Mouse (Mus musculus) monocyte, adult 2 months (primary cell): ENCODE results near the gene Hist1h2bg.
"Not testable (repeated sequence)": the region's sequence is repeated elsewhere in the genome, so short reads cannot be mapped to it uniquely, and the experiment has no call there.

ENCODE experiments used
- DNase-seq, 2 experiments: peaks; one replicate each; pipeline ENCODE4 v3.0.0; 2022; ENCODE audit warnings: low spot score in 2 of 2, low read depth in 1 of 2

The Hist1h2bg gene

GRCm38 (mm10) chr13:23582219-23583056, 11.2 kb downstream of the Hist1h2bg start:
- no peak for DNase-seq

DNA sequence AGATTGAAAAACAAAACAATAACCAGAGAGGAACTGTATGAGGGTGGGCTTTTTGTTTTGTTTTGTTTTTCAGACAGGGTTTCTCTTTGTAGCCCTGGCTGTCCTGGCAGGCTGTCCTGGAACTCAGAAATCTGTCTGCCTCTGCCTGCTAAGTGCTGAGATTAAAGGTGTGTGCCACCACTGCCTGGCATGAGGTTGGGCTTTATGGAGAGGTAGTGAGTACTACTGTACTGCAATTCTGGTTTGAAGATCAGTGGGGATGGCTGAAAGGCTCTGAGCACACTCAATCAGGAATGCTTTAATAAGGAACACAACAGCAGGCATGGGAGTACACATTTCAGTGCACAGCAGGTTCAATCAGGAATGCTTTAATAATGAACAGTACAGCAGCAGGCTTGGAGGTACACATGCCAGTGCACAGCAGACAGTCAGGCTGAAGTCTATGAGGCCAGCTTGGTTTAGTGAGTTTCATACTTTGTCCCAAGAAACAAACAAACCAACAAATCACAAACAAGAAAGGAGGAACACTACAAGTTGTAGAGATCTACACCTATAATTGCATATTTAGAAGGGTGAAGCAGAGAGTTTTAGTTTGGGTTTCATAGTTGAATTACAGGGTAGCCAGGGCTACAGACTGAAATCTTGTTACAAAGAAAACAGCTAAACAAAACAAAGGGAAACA, 12.3 kb downstream of the Hist1h2bg start:
- no peak for DNase-seq

GRCm38 (mm10) chr13:23584331-23584730, 13.1 kb downstream of the Hist1h2bg start:
- DNase-seq, result no peak

- DNase-seq, result peak in 1 of 2 experiments; percentile 69
These were observed 13.8 kb downstream of the Hist1h2bg start for GRCm38 (mm10) chr13:23585029-23585441.

DNA sequence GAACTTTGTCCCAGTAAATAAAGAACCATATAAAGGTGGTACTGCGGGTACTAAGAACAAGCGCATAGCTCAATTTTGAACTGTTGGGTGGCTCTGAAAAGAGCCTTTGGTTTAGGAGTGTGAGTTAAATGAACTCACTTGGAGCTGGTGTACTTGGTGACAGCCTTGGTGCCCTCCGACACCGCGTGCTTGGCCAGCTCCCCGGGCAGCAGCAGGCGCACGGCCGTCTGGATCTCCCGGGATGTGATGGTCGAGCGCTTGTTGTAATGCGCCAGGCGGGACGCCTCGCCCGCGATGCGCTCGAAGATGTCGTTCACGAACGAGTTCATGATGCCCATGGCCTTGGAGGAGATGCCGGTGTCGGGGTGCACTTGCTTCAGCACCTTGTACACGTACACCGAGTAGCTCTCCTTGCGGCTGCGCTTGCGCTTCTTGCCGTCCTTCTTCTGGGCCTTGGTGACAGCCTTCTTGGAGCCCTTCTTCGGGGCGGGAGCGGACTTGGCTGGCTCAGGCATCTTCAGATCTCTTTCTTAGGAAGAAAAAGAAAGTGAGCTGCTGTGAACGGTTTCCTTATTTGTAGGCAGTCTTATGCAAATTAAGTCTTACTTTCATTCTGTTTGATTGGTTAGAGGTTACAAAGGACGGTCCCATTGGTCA, 14.4 kb downstream of the Hist1h2bg start:
- peak; percentile 64 to 66 for DNase-seq

GRCm38 (mm10) chr13:23586099-23586939, 15.1 kb downstream of the Hist1h2bg start:
- DNase-seq, result no peak

- no peak for DNase-seq
These were observed 15.7 kb downstream of the Hist1h2bg start for GRCm38 (mm10) chr13:23586940-23587225.

- no peak for DNase-seq
These were observed 20.0 kb downstream of the Hist1h2bg start for GRCm38 (mm10) chr13:23591206-23591605.

DNA sequence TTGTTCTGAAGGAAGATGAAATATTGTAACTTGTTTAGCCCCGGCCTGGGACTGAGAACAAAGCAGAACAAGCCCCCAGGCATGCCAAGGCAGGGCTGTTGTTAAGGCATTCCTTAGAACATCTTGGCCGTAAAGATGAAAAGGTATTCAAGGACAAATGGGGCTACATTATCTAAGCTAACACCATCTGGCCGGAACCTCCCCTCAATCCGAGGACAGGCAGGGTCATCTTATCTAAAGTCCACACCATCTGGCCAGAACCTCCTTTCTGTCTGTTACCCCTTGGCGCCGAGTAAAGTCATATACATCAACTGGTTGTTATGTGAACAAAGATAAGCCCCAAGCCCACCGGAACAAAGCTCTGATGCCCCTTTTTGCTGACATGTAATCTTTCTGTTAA, 20.7 kb downstream of the Hist1h2bg start:
- not testable (repeated sequence) for DNase-seq

DNA sequence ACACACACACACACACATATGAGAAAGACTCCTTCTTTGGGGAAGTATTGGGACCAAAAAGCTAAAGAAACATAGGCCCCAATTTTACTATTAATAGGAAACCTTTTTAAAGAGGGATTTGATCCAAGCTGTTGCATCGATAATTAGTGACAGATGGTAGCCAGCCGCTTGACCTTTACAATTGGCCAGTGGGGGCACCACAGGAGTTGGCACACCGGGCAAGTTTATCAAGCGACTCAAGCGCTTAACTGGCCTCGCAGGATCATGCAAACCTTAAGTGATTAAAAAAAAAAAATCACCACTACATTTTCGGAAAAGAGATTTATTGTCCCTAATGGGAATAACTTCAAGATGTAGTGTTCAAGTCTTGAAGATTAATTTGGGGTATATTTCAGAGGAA, 21.4 kb downstream of the Hist1h2bg start:
- no peak for DNase-seq

DNA sequence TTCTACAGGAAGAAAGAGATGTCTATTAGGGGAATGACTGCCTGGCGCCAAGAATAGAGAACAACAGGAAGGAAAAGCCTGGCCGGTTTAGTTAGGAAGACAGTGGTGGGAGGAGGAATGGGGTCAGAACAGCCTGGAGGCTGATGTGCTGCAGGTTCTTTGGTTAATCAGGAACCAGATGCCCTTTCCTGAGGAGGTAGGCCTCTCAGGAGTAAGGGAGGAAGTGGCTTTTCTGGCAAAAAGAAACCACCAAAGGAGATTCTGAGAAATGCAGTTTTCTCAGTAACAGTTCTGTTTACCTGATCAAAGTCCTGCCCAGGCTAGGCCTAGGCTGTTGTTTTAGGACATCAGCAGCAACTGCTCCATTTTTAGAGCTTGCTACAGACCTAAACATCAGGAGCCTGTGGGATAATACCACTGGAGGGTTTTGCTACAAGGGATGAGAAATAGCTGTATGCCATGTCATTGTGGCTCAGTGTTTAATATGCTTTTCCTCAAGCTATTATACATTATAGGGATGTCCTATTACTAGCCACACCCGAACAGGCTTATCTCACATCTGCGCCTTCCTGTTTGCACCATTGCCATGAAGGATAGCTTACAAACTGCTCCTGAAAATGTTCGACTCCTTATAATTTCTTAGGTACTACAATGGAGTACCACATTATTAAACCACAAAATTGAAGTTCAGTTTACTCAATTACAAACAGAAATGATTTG, 22.0 kb downstream of the Hist1h2bg start:
- no peak for DNase-seq

GRCm38 (mm10) chr13:23595185-23595584, 24.0 kb downstream of the Hist1h2bg start:
- DNase-seq, result no peak

DNA sequence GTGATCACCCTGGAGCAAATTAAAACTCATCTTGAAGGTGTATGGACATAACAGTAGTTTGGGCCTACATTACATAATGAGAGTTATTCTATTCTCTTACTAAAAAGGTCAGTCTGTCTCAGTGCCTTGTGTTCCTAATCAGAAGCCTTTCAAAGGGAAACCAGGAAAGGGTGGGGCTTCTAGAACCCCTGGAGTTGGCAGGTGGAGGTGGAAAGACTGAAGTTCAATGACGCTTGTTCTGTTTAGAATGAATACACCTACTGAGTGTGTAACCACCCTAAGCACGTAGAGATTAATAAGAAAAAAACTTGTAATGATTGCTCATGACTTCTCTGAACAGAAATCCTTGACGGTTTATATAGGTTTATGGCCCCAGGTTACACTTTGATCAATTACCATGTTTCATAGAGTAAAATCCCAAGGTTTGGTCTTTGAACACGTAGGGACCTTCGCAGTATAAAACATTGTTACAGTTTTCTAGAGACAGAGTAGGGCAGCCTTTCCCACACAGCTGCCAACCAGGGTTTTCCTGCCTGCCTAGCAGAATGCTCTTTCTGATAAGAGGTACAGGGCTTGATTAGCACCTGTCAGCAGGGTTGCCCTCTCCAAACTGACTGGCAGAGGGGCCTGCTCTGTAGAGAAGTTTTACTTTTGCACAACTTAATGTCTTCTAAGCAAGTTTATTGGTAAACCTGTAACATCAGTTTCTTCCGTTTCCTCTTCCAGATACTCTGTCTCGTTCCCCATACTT, 24.6 kb downstream of the Hist1h2bg start:
- no peak for DNase-seq

GRCm38 (mm10) chr13:23597957-23598356, 26.8 kb downstream of the Hist1h2bg start:
- DNase-seq, result peak in 1 of 2 experiments; percentile 70

GRCm38 (mm10) chr13:23603182-23603699, 32.0 kb downstream of the Hist1h2bg start:
- DNase-seq, result no peak

DNA sequence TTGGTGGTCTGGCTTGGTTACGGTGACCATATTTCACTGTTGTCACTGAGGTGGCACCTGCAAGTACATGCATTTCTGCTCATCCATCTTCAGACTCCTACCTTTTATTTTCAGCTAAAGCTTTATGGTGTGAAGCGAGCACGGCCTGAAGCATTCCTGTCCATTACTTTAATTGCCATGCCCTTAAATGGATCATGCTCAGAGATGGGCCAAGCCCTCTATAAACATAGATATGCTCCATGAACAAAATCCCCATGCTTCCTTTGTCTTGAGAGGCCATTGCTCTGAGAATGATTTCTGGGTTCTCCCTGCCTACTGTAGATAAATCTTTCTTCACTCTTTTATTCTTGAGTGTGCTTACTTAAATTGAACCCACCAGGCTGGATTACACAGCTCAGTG, 33.3 kb downstream of the Hist1h2bg start:
- DNase-seq, result no peak

DNA sequence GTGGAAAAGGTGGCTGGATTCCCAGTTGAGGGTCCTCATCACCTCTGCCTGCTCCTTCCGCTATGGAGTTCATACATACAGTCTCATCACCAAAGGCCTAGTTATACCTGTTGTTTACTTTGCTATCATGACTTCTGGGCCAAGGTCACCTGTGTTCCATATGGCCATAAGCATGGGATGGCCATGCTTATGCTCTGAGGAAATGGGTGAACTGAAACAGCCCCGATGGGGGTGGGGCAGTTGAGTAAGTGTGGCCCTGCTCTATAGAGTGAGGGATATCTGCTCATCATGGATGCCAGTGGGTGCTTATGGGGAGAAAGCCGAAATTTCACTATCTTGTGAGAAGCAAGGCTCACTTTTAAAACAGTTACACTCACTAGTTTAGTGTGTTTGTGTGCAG, 33.9 kb downstream of the Hist1h2bg start:
- DNase-seq, result no peak

DNA sequence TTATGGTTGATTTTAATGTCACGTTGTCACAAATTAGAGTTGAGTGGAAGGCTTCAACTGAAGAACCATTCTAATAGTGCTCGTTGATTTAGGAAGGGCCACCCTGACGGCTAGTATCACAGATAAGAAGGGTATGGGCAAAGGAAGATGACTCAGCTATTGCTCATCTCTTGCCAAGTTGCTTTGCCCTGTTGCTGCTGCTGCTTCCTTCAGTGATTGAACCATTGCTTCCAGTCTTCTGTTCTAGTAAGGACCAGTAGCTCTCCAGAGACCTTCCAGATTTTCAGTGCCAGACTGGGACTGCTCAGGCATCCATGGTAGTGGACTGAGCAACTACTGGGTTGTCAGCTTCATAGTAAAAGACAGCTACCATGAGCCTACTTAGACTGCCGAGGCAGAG, 38.0 kb downstream of the Hist1h2bg start:
- no peak for DNase-seq

- DNase-seq, result no peak
These were observed 38.6 kb downstream of the Hist1h2bg start for GRCm38 (mm10) chr13:23609844-23610243.

DNA sequence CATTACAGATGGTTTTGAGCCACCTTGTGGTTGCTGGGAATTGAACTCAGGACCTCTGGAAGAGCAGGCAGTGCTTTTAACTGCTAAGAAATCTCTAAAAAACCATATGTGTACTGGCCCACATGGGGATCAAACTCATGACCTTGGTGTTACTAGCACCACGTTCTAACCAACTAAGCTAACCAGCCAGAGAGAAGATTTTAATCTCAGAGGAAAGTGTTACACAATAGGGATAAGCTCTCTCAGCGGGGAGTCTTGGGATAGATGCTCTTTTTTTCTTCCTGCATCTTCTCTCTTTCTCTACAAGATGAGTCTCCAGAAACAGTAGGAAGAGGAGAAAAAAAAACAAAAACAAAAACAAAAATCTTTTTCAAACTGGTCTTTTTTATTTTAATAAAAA, 39.2 kb downstream of the Hist1h2bg start:
- no peak for DNase-seq
